Mouse (Mus musculus): ENCODE measurements around the gene Atat1.

DNA sequence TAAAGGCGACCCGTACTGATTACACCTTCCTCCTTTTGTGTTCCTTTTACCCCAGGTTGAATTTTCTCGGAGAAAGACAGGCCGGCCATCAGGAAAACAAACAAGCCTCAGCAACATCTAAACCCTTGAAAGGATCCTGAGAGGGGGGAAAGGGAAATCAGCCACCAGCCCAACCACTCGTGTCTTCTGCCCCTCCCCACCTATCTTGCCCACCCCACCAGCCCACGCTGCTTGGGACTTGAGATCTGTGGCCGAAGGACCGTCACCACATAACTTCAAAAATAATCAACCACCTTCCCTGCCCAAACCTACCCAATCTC lies 7.2 kb upstream of the Atat1 start:
- TF ChIP-seq POLR2A (IDR thresholded peaks at IDR 0.05; ENCODE audit: insufficient read depth, low read length) (no peak), CTCF (IDR thresholded peaks at IDR 0.05; ENCODE audit: low read depth, low read length) (no peak)

All from ES-Bruce4 (cell line).